Mouse (Mus musculus) forebrain, embryonic 16.5 days (tissue): Measurements from ENCODE around the gene Hlx. TPM values are rescaled to one million over a fixed set of nuclear protein-coding genes. Genes with fewer than 3 reads are reported as not detected.

ENCODE experiments used
- ATAC-seq: fragments of 200-750 bp; cut with Nextera tagmentation; 2 replicates; pipeline ENCODE4 v1.8.0; 2017; ENCODE audit warnings: mild to moderate bottlenecking, moderate library complexity
- H3K27ac ChIP-seq: fragments of 300-500 bp; sonication (generic); 2 replicates; pipeline ENCODE4 v1.5.1; 2014; ENCODE audit warnings: low read length, control low read depth
- H3K27me3 ChIP-seq: fragments of 300-500 bp; sonication (generic); replicated peaks from 2 replicates; pipeline ENCODE4 v1.6.1; 2014; ENCODE audit warnings: low read length; ENCODE audit not compliant: control insufficient read depth, insufficient read depth
- H3K36me3 ChIP-seq: fragments of 300-500 bp; sonication (generic); 2 replicates; pipeline ENCODE4 v1.6.1; 2014; ENCODE audit not compliant: control insufficient read depth, insufficient read depth
- H3K4me1 ChIP-seq: fragments of 300-500 bp; sonication (generic); replicated peaks from 2 replicates; pipeline ENCODE4 v1.6.1; 2014; ENCODE audit warnings: low read length; ENCODE audit not compliant: control insufficient read depth, insufficient read depth
- H3K4me2 ChIP-seq: fragments of 300-500 bp; sonication (generic); 2 replicates; pipeline ENCODE4 v1.6.1; 2014; ENCODE audit warnings: mild to moderate bottlenecking, low read length, control low read depth
- H3K4me3 ChIP-seq: fragments of 300-500 bp; sonication (generic); replicated peaks from 2 replicates; pipeline ENCODE4 v1.5.1; 2014; ENCODE audit warnings: mild to moderate bottlenecking, low read length, control low read depth
- H3K9ac ChIP-seq: fragments of 300-500 bp; sonication (generic); replicated peaks from 2 replicates; pipeline ENCODE4 v1.6.1; 2014; ENCODE audit warnings: low read depth, low read length, control low read depth
- H3K9me3 ChIP-seq: fragments of 300-500 bp; sonication (generic); 2 replicates; pipeline ENCODE4 v1.6.1; 2016; ENCODE audit warnings: low read length; ENCODE audit not compliant: control insufficient read depth
- WGBS: fragments of 180-500 bp; shearing (Covaris S2); extraction: QIAGEN DNeasy Blood & Tissue Kit; methylation state at CpG from one replicate; pipeline ENCODE4 v1.1.7; 2014; 5-methylcytosine and 5-hydroxymethylcytosine counted together
- polyA plus RNA-seq: library from polyadenylated mRNA; unstranded; fragments of >200 nt; fragmentation: Nextera tagmentation; extraction: Ambion mirVana; gene quantifications from 2 replicates; pipeline ENCODE4 v1.2.1, GENCODE M21; 2015

Gene Hlx
- polyA plus RNA-seq, 1 experiment from 2014 or later = 1.8 TPM

DNA sequence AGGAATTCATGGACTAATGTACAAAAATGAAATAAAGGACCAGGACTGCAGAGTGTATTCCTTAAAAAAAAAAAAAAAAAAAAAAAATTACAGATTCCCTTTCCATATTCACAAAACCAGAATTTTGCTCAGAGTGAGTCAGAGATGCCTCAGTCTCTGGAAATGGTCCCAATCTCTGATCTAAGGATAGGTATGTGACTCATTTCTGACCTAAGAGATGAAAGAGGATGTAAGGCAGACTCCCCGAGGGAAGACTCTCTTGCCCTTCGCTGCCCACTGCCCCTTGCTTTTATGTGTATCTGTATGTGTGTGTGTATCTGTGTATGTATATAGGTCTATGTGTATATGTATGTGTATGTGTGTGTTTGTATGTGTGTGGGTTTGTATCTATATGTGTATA, 37.0 kb downstream of the Hlx start:
- H3K36me3 ChIP-seq = no peaks in the 10 kb centered on the region
- ATAC-seq = no peak
- H3K4me3 ChIP-seq = no peak overlapping the region
- no peak overlapping the region for H3K27ac ChIP-seq
- WGBS = 90% methylated on average over 2 of the region's 2 CpGs
- H3K27me3 ChIP-seq = no peaks in the 10 kb centered on the region
- no peaks in the 10 kb centered on the region for H3K9me3 ChIP-seq
- no peak overlapping the region for H3K9ac ChIP-seq
- H3K4me2 ChIP-seq = no peak overlapping the region
- no peaks in the 10 kb centered on the region for H3K4me1 ChIP-seq

DNA sequence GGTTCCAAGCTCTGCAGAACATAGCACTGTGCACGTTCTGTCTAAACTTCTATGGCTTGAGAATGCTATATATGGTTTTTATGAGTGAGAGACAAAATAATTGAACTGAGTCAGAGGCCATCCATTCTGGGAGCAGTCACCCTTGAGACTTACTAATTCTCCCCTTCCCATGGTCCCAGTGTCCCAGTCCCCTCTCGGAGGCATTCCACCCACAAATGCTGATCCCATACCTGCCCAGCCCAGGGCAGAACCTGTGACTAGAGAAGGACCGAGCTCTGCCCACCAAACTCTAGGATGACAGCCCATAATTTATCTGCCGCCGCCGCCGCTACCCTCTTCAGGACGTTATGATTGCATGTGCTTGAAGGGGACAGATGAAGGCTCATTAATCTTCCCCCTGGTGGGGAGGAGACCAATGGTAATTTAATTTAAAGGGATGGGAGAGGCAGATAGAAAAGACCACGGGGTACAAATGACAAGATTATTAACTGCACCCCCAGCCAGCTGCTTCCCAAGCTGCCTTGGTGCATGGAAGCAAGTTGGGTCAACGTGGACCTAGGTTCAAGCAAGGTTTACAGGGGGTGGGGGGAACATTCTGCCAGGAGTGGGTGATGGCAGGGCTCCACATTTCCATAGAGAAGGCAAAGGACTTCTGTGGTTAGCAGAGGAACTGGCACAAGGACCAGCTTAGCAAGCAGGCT, 40.1 kb downstream of the Hlx start:
- H3K27me3 ChIP-seq = no peaks in the 10 kb centered on the region
- no peak overlapping the region for H3K4me3 ChIP-seq
- no peak for ATAC-seq
- no peak overlapping the region for H3K27ac ChIP-seq
- H3K9ac ChIP-seq = no peak overlapping the region
- no peaks in the 10 kb centered on the region for H3K9me3 ChIP-seq
- 84% methylated on average over 10 of the region's 10 CpGs for WGBS
- no peaks in the 10 kb centered on the region for H3K4me1 ChIP-seq
- H3K4me2 ChIP-seq = no peak overlapping the region
- no peaks in the 10 kb centered on the region for H3K36me3 ChIP-seq

DNA sequence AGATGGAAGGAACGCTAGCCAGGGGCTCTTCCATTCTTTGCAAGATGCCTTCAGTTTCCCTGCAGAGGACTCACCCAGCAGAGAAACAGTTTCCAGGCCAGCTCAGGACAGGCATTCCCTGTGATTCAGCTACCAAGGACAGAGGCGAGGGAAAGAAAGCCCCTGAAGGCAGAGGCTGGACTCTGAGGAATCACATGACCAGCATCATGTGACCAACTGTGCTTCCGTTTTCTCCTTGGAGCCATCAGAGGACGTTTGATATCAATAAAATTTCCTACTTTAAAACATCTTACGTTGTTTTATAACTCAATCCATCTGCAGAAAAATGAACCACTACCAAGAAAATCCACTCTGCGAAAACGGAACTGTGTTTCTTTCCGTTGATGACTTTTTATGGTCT, 41.2 kb downstream of the Hlx start:
- WGBS = 86% methylated on average over 8 of the region's 8 CpGs
- Histone ChIP-seq H3K4me2 (no peak overlapping the region), H3K4me3 (no peak overlapping the region), H3K9ac (no peak overlapping the region), H3K9me3 (no peaks in the 10 kb centered on the region), H3K4me1 (no peaks in the 10 kb centered on the region), H3K27ac (no peak overlapping the region), H3K36me3 (no peaks in the 10 kb centered on the region), H3K27me3 (no peaks in the 10 kb centered on the region)
- ATAC-seq = no peak

DNA sequence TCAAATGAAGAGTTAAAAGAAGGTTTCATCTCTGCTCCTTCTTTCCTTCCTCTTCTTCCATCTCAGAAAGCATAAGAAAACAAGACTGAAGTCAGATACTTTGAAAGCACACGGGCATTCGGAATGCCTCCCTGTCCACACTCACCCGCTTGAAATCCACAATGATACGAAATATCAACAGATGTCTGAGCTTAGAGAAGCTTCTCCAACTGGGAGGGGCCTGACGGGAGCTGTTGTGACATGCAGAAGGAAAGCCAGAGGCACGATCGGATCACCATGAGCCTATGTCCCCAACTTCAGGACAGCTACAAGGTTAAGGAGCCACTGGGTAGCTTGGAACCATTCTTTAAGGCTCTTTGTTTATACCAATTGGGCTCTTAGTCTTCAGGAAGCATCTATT, 44.4 kb downstream of the Hlx start:
- Histone ChIP-seq H3K4me2 (no peak overlapping the region), H3K4me1 (no peaks in the 10 kb centered on the region), H3K36me3 (no peaks in the 10 kb centered on the region), H3K27ac (no peak overlapping the region), H3K27me3 (no peaks in the 10 kb centered on the region), H3K4me3 (no peak overlapping the region), H3K9ac (no peak overlapping the region), H3K9me3 (no peaks in the 10 kb centered on the region)
- no peak for ATAC-seq
- WGBS = 85% methylated on average over 7 of the region's 7 CpGs

DNA sequence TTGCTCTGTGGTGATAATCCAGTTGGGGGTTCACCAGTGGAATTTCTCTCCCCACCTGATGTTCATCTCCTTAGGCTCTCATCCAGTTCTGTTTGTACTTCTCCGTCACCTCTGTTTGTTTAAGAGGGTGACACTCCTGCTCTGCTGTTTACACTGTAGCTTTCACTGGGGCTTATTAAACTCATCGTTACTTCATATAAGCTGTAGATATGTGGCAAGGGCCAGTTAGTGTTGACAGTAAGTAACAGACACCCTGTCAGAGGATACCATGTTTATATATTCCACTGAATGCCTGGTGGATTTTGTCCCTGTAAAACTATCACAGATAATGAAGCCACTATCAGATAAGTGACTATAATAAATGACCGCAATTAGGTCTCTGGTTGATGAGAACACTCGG, 44.9 kb downstream of the Hlx start:
- no peak overlapping the region for H3K4me3 ChIP-seq
- H3K27ac ChIP-seq = no peak overlapping the region
- ATAC-seq = no peak
- H3K9ac ChIP-seq = no peak overlapping the region
- no peaks in the 10 kb centered on the region for H3K4me1 ChIP-seq
- no peaks in the 10 kb centered on the region for H3K9me3 ChIP-seq
- no peaks in the 10 kb centered on the region for H3K36me3 ChIP-seq
- no peak overlapping the region for H3K4me2 ChIP-seq
- no peaks in the 10 kb centered on the region for H3K27me3 ChIP-seq
- WGBS = 79% methylated on average over 4 of the region's 4 CpGs

DNA sequence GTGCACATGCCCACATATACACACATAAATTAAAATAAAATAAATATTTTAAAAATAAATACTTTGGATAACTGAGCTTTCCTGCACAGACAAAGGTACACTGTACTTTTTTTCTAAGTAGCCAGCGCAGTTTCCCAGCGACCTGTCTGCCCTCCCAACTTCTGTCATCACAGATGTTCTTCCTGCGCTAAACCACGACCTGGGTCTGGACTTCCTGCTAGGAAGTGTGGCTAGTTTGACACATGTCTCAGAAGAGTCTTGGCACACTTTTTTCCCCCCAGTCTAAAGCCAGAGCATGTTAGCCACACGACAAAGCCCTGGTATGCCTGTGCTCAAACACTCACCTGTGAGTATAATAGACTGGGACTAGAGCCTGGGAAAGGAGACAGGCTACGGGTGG, 48.9 kb downstream of the Hlx start:
- Histone ChIP-seq H3K4me2 (no peak overlapping the region), H3K27me3 (no peaks in the 10 kb centered on the region), H3K9ac (no peak overlapping the region), H3K9me3 (no peaks in the 10 kb centered on the region), H3K4me1 (no peaks in the 10 kb centered on the region), H3K4me3 (no peak overlapping the region), H3K36me3 (no peaks in the 10 kb centered on the region), H3K27ac (no peak overlapping the region)
- no peak for ATAC-seq
- 83% methylated on average over 6 of the region's 6 CpGs for WGBS

DNA sequence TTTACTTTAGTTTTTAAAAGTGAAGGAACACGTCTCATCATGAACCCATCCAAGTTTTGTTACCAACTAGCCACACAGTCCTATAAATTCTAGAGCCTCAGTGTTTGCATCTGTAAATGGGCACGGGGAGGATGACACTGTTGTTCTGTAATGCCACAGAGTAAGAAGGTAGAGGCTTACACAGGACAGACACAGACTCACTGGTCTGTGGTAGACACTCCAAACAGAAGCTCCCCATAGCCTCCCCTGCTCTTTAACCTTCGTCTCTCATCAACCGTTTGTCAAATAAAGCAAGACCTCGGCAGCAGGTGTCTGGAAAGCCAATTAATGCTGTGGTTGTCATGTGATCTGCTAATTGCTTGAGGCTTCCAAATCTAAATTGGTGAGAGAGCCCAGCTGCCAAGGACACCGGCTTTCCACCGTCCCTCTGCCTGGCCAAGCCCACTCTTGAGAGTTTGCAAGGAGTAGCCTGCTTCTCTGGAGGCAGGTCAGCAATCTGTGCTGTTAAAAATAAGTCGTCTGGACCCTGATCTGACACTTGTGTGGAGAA, 52.9 kb downstream of the Hlx start:
- Histone ChIP-seq H3K27me3 (no peaks in the 10 kb centered on the region), H3K4me1 (peaks cover 4% of the 10 kb centered on the region; the same call in 1 of the 2 replicates), H3K27ac (no peak overlapping the region), H3K4me3 (no peak overlapping the region), H3K4me2 (no peak overlapping the region), H3K9me3 (no peaks in the 10 kb centered on the region), H3K9ac (no peak overlapping the region), H3K36me3 (no peaks in the 10 kb centered on the region)
- no peak for ATAC-seq
- 39% methylated on average over 8 of the region's 8 CpGs for WGBS

DNA sequence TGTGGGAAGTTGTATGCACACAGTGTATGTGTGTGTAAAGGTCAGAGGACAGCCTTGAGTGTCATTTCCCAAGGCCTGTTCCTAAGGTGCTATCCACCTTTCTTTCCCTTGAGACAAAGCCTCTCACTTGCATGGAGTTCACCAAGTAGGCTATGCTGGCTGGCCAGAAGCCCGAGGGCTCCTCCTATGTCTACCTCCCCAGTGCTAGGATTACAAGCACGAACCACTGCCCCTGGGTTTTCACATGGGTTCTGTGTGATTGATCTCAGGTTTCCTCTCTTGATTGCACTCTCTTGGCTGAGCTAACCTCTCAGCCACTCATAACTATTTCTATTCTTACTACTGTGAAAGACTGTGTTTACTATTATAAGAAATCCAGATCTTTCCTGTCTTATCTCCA, 54.8 kb downstream of the Hlx start:
- Histone ChIP-seq H3K4me3 (no peak overlapping the region), H3K27ac (no peak overlapping the region), H3K4me2 (no peak overlapping the region), H3K36me3 (no peaks in the 10 kb centered on the region), H3K4me1 (peaks cover 4% of the 10 kb centered on the region; the same call in 1 of the 2 replicates), H3K27me3 (no peaks in the 10 kb centered on the region), H3K9me3 (no peaks in the 10 kb centered on the region), H3K9ac (no peak overlapping the region)
- ATAC-seq = no peak
- WGBS = 76% methylated on average over 2 of the region's 2 CpGs
